Mouse (Mus musculus) cerebral cortex, adult 2 months (tissue): ENCODE data around the gene Xndc1.

Experiments used
- whole genome bisulfite sequencing: fragments of 180-500 bp; shearing (Covaris S2); methylation state at CpG from one replicate; pipeline ENCODE4 v1.1.7; 2018; 5-methylcytosine and 5-hydroxymethylcytosine counted together

Xndc1 gene

GRCm38 (mm10) chr7:102082816-102083215 is 17.5 kb downstream of the Xndc1 start, which contains the start of gene Trpc2:
Trpc2 (plus strand) TSS chr7:102083116.
- 82% methylated on average over 5 of the region's 5 CpGs for WGBS

GRCm38 (mm10) chr7:102084041-102084696 is 18.9 kb downstream of the Xndc1 start:
- WGBS: 91% methylated on average over 26 of the region's 26 CpGs

GRCm38 (mm10) chr7:102087336-102087735 is 22.0 kb downstream of the Xndc1 start:
- 76% methylated on average over 4 of the region's 4 CpGs for WGBS

GRCm38 (mm10) chr7:102099760-102100661 is 34.7 kb downstream of the Xndc1 start:
- 18% methylated on average over 30 of the region's 30 CpGs for WGBS

GRCm38 (mm10) chr7:102100868-102101267 is 35.6 kb downstream of the Xndc1 start:
- 70% methylated on average over 5 of the region's 5 CpGs for WGBS

- 85% methylated on average over 5 of the region's 5 CpGs for WGBS
Observed at GRCm38 (mm10) chr7:102101487-102101886, 36.2 kb downstream of the Xndc1 start, which contains the start of gene Art1. Art1 (plus strand) TSS chr7:102101743.

- 77% methylated on average over 8 of the region's 8 CpGs for WGBS
Observed at GRCm38 (mm10) chr7:102102241-102102640, 36.9 kb downstream of the Xndc1 start.

GRCm38 (mm10) chr7:102102696-102103095 is 37.4 kb downstream of the Xndc1 start:
- 79% methylated on average over 6 of the region's 6 CpGs for WGBS

GRCm38 (mm10) chr7:102103555-102103954 is 38.2 kb downstream of the Xndc1 start:
- 85% methylated on average over 2 of the region's 2 CpGs for WGBS

- WGBS: 59% methylated on average over 5 of the region's 5 CpGs
Observed at GRCm38 (mm10) chr7:102104126-102104525, 38.8 kb downstream of the Xndc1 start.

- WGBS: 28% methylated on average over 23 of the region's 23 CpGs
Observed at GRCm38 (mm10) chr7:102106700-102107141, 41.4 kb downstream of the Xndc1 start.

GRCm38 (mm10) chr7:102108206-102108605 is 42.9 kb downstream of the Xndc1 start:
- WGBS: 90% methylated on average over 1 of the region's 1 CpGs

- WGBS: 84% methylated on average over 7 of the region's 7 CpGs
Observed at GRCm38 (mm10) chr7:102109171-102109570, 43.9 kb downstream of the Xndc1 start, which contains the start of gene Art5. Art5 (minus strand) TSS chr7:102109489.

GRCm38 (mm10) chr7:102109746-102110145 is 44.4 kb downstream of the Xndc1 start:
- WGBS: 90% methylated on average over 4 of the region's 4 CpGs

GRCm38 (mm10) chr7:102113151-102113729 is 47.9 kb downstream of the Xndc1 start:
- 85% methylated on average over 45 of the region's 45 CpGs for WGBS

- 47% methylated on average over 7 of the region's 7 CpGs for WGBS
Observed at GRCm38 (mm10) chr7:102116579-102117331, 51.4 kb downstream of the Xndc1 start, which contains the start of gene Chrna10. Chrna10 (minus strand) TSS chr7:102116828.

- WGBS: 72% methylated on average over 6 of the region's 6 CpGs
Observed at GRCm38 (mm10) chr7:102117382-102117781, 52.1 kb downstream of the Xndc1 start.

- WGBS: 79% methylated on average over 10 of the region's 10 CpGs
Observed at GRCm38 (mm10) chr7:102120326-102120725, 55.0 kb downstream of the Xndc1 start.

GRCm38 (mm10) chr7:102132395-102132794 is 67.1 kb downstream of the Xndc1 start:
- WGBS: 82% methylated on average over 4 of the region's 4 CpGs
